Mouse (Mus musculus) midbrain, embryonic 14.5 days (tissue): ENCODE results near the gene Angptl2. TPM values are rescaled to one million over a fixed set of nuclear protein-coding genes. Genes with fewer than 3 reads are reported as not detected.

ENCODE experiments used
- ATAC-seq: fragments of 200-750 bp; cut with Nextera tagmentation; 2 replicates; pipeline ENCODE4 v1.8.0; 2017; ENCODE audit warnings: moderate number of reproducible peaks, moderate library complexity; ENCODE audit not compliant: low FRiP score, low TSS enrichment
- DNase-seq: peaks from one replicate; pipeline ENCODE4 v3.0.0-alpha.2; 2015
- H3K27ac ChIP-seq: fragments of 300-500 bp; sonication (generic); replicated peaks from 2 replicates; pipeline ENCODE4 v1.5.1; 2014; ENCODE audit warnings: mild to moderate bottlenecking, low read depth, low read length, moderate library complexity
- H3K27me3 ChIP-seq: fragments of 300-500 bp; sonication (generic); 2 replicates; pipeline ENCODE4 v1.6.1; 2014; ENCODE audit warnings: low read length, control low read depth, mixed read lengths; ENCODE audit not compliant: control insufficient read depth, insufficient read depth
- H3K36me3 ChIP-seq: fragments of 300-500 bp; sonication (generic); 2 replicates; pipeline ENCODE4 v1.6.1; 2014; ENCODE audit warnings: low read length, control low read depth; ENCODE audit not compliant: control insufficient read depth, insufficient read depth
- H3K4me1 ChIP-seq: fragments of 300-500 bp; sonication (generic); 2 replicates; pipeline ENCODE4 v1.6.1; 2014; ENCODE audit warnings: mild to moderate bottlenecking, antibody characterized with exemption, low read length, control low read depth; ENCODE audit not compliant: control insufficient read depth, insufficient read depth
- H3K4me2 ChIP-seq: fragments of 300-500 bp; sonication (generic); 2 replicates; pipeline ENCODE4 v1.6.1; 2014; ENCODE audit warnings: mild to moderate bottlenecking, low read length, moderate library complexity
- H3K4me3 ChIP-seq: fragments of 300-500 bp; sonication (generic); replicated peaks from 2 replicates; pipeline ENCODE4 v1.5.1; 2014; ENCODE audit warnings: low read depth, low read length
- H3K9ac ChIP-seq: fragments of 300-500 bp; sonication (generic); replicated peaks from 2 replicates; pipeline ENCODE4 v1.6.1; 2014; ENCODE audit warnings: mild to moderate bottlenecking, low read length, moderate library complexity
- H3K9me3 ChIP-seq: fragments of 300-500 bp; sonication (generic); 2 replicates; pipeline ENCODE4 v1.6.1; 2016; ENCODE audit warnings: low read length, control low read depth, mixed read lengths; ENCODE audit not compliant: control insufficient read depth
- WGBS: fragments of 180-500 bp; shearing (Covaris S2); extraction: QIAGEN DNeasy Blood & Tissue Kit; methylation state at CpG from one replicate; pipeline ENCODE4 v1.1.7; 2014; 5-methylcytosine and 5-hydroxymethylcytosine counted together
- polyA plus RNA-seq: library from polyadenylated mRNA; unstranded; fragments of >200 nt; fragmentation: Nextera tagmentation; extraction: Ambion mirVana; gene quantifications from 2 replicates; pipeline ENCODE4 v1.2.1, GENCODE M21; 2014

Gene Angptl2
- 2.1 and 10.1 TPM in 2 replicates for polyA plus RNA-seq

DNA sequence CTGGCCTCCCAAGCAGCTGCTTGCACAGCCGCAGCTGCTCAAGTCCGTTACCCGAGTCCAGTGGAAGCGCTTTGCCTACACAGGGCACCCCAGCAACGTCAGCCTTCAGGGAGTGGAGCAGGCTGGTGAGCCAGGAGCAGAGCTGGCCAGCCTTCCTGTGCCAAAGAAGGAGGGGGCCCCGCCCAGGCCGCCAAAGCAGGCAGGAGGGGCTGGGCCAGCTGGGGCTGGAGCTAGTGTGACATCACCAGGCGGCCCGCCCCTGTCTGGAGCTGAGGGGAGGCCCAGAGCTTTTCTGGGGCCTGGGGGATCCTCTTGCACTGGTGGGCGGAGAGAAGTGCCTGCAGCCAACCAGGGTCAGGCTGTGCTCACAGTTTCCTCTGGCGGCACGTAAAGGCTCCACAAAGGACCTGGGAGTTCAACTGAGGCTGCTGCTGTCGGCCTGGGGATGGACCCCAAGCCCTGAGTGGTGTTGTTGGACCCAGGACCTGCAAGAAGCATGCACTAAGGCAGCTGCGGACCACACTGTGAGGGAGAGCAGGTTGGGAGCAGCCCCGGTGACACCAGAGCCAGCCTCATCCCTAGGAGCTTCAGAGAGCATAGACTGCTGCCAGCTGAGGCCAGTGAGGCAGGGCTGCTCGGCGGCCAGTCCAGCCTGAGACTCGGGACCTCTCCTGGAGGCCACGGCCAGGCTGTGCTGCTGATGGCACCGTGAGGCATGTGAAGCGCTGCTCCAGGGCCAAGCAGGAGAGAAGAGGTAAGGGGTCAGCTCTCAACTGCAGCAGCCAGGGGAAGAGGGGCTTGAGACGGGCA, at the start of gene Angptl2:
Gene Angptl2, plus strand, starts transcription at position 370 of the 810 bp plus-strand sequence.
- Histone ChIP-seq H3K9ac (peak within 1 kb of the TSS; percentile 51), H3K4me1 (peaks cover 25% of the 10 kb centered on the region), H3K4me2 (peak within 1 kb of the TSS; percentile 62), H3K9me3 (no peaks in the 10 kb centered on the region), H3K27me3 (no peaks in the 10 kb centered on the region), H3K27ac (peak within 1 kb of the TSS; percentile 84), H3K36me3 (no peaks in the 10 kb centered on the region), H3K4me3 (peak within 1 kb of the TSS; percentile 35)
- peak; percentile 91 for ATAC-seq
- WGBS: under 1% methylated on average over 22 of the region's 22 CpGs
- peak; percentile 88 for DNase-seq

DNA sequence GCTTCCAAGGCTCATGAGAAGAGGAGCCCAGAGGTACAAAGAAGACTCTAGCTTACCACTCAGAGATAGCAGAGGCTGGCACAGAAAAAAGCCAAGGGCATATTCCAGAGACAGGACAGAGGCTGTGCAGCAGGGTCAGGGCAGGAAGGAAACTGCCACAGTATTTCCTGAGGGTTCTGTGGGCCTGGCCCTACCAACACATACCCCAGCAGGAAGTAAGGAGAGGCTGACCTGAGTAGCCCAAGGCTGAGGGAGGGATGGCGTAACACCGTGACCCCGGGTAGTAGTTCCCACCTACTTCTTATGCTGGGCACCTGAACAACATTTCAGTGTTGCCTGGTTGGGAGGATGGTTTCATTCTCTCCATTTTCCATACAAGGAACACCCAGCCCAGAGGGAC, 48.8 kb upstream of the Angptl2 start:
- no peaks in the 10 kb centered on the region for H3K27me3 ChIP-seq
- 97% methylated on average over 3 of the region's 3 CpGs for WGBS
- no peak overlapping the region for H3K4me3 ChIP-seq
- H3K9ac ChIP-seq: no peak overlapping the region
- H3K4me2 ChIP-seq: no peak overlapping the region
- DNase-seq (no peak), ATAC-seq (no peak)
- H3K27ac ChIP-seq: no peak overlapping the region
- peaks cover 40% of the 10 kb centered on the region for H3K36me3 ChIP-seq
- no peaks in the 10 kb centered on the region for H3K9me3 ChIP-seq
- no peaks in the 10 kb centered on the region for H3K4me1 ChIP-seq

DNA sequence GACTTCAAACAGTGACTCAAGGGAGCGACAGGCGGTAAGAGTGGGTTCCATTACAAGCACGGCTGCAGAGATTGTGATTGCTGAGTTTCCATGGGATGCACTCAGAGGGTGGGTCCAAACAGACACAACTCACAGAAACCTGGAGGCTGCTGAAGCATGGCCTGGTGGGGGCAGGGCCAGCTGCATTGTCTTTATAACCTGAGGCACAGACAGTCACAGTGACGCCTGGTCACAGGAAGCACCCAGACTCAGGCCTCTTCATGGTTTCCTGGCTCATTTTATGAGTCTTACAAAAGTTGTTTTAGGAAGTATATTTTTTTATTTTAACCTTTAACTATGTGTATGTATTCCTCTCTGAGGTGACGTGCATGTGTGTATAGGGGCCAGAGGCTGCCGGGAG, 46.4 kb upstream of the Angptl2 start:
- no peak for ATAC-seq
- H3K4me1 ChIP-seq: no peaks in the 10 kb centered on the region
- no peak overlapping the region for H3K9ac ChIP-seq
- no peak overlapping the region for H3K27ac ChIP-seq
- DNase-seq: no peak
- H3K4me2 ChIP-seq: no peak overlapping the region
- no peak overlapping the region for H3K4me3 ChIP-seq
- peaks cover 54% of the 10 kb centered on the region for H3K36me3 ChIP-seq
- H3K9me3 ChIP-seq: no peaks in the 10 kb centered on the region
- 77% methylated on average over 6 of the region's 6 CpGs for WGBS
- H3K27me3 ChIP-seq: no peaks in the 10 kb centered on the region

DNA sequence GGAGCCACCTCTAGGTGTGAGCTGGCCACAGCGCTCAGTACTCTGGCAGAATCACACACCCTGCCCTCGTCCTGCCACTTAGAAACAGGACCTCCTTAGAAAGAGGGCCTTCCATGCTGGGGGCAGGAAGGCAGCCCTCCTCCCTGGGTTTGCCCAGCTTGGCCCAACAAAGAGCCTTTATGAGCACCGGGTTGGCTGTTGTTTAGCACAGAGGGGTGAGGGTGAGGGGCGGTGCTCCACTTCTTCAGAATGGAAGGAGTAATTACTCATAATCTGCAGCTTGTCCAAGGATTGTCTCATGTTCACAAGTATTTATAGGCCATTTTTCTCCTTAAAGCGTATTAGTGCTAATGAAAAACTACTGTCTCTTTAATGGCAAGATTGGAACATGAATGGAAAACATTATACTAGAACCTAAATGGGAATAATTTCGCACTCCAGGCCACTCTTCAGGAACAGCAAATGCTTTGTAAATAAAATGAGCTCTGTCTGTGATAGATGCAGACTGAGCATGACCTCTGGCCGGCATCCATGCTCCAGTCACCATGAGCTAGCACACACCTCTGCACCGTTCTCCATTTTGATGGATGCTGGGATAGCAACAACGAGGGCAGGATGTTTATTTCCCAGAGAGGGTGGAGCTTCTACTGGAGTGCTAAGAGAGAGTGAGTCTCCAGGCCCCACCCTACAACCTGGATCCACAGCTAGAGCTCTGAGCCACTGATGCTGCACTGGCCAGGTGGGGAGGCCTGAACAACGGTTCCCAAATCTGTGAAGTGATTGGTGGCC, 44.9 kb upstream of the Angptl2 start:
- no peaks in the 10 kb centered on the region for H3K4me1 ChIP-seq
- ATAC-seq: no peak
- peaks cover 49% of the 10 kb centered on the region for H3K36me3 ChIP-seq
- H3K9ac ChIP-seq: no peak overlapping the region
- no peaks in the 10 kb centered on the region for H3K9me3 ChIP-seq
- no peak overlapping the region for H3K4me3 ChIP-seq
- H3K4me2 ChIP-seq: no peak overlapping the region
- WGBS: 74% methylated on average over 10 of the region's 10 CpGs
- H3K27me3 ChIP-seq: no peaks in the 10 kb centered on the region
- H3K27ac ChIP-seq: no peak overlapping the region
- DNase-seq: no peak

DNA sequence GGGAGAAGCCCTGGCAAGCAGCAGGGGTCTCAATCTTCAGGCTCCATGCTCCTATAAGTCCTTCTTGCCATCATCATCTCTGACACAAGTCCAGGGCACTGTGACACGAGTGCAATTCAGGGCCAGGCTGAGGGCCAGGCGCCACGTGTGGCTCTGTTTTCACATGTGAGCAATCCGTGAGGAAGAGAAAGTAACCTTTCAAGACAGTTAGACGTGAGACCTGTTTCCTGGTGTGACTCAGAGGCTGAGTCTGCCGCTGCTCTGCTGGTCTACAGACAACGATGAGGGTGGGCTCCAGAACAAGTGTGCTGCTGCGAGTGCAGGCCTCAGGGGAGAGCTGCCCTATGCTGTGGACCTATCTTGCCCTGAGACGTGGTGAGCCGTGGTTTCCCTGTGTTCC, 42.7 kb upstream of the Angptl2 start:
- H3K4me3 ChIP-seq: no peak overlapping the region
- DNase-seq (no peak), ATAC-seq (no peak)
- H3K9ac ChIP-seq: no peak overlapping the region
- H3K4me1 ChIP-seq: peaks cover 12% of the 10 kb centered on the region
- no peak overlapping the region for H3K4me2 ChIP-seq
- 85% methylated on average over 10 of the region's 10 CpGs for WGBS
- H3K27ac ChIP-seq: no peak overlapping the region
- no peaks in the 10 kb centered on the region for H3K27me3 ChIP-seq
- H3K36me3 ChIP-seq: peaks cover 36% of the 10 kb centered on the region
- no peaks in the 10 kb centered on the region for H3K9me3 ChIP-seq

DNA sequence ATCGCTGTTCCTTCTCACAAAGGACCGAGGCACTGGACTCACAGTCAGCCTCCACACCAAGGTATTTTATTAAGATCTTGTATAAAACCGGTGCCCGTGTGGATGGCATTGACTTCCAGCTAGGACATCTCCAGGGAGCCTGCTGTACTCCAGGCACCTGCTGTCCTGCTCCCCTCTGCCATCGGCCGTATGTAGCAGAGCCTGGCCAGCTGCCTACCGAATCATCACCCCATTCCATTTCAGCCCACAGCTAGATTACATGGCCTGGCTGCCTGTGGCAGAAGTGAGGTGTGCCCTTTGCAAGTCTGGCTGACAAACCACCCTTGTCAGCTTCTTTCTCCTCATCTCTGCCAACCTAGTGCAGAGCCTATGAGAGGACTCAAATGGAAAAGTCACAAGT, 42.2 kb upstream of the Angptl2 start:
- DNase-seq: no peak
- H3K36me3 ChIP-seq: peaks cover 36% of the 10 kb centered on the region
- no peak overlapping the region for H3K4me2 ChIP-seq
- 80% methylated on average over 7 of the region's 7 CpGs for WGBS
- no peaks in the 10 kb centered on the region for H3K27me3 ChIP-seq
- no peak for ATAC-seq
- peaks cover 17% of the 10 kb centered on the region for H3K4me1 ChIP-seq
- no peak overlapping the region for H3K9ac ChIP-seq
- H3K9me3 ChIP-seq: no peaks in the 10 kb centered on the region
- H3K4me3 ChIP-seq: no peak overlapping the region
- H3K27ac ChIP-seq: no peak overlapping the region

DNA sequence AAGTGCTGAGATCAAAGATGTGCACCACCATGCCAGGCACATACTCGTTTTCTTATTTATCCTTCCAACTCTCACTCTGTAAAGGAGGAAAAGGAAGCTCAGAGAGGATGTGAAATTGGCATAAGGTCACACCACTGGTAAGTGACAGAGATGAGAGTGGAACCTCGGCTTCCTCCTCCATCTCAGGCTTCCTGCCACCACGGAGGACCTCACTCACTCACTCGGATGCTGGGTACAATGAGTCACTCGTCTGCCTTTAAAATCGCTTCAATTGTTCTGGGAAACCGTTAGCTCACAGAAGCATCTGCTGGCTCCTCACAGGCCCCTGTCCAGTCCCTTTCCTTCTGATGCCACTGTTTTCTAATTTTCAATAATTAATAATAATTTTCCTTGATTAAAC, 39.4 kb upstream of the Angptl2 start:
- WGBS: 50% methylated on average over 7 of the region's 7 CpGs
- H3K4me3 ChIP-seq: no peak overlapping the region
- DNase-seq: no peak
- no peaks in the 10 kb centered on the region for H3K9me3 ChIP-seq
- peaks cover 25% of the 10 kb centered on the region for H3K36me3 ChIP-seq
- no peak overlapping the region for H3K4me2 ChIP-seq
- peaks cover 32% of the 10 kb centered on the region for H3K4me1 ChIP-seq
- H3K9ac ChIP-seq: no peak overlapping the region
- H3K27ac ChIP-seq: no peak overlapping the region
- no peak for ATAC-seq
- no peaks in the 10 kb centered on the region for H3K27me3 ChIP-seq

DNA sequence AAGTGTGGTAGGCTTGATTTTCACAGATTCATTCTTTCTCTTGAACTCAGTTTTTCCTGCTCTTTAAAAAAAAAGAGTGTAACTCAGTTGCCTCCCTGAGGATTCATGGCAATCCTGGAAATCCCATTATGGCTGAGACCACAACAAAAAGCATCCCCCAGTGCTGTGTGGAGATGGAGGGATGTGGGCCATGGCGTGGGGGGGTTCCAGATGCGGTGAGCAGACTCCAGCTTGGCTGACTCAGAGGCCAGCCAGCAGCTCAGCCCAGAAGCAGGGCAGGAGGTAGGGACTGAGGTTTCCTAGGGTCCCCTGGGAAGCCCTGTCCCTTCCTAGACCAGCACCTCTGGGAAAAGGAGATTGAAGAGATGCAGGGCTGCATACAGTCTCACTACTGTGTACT, 38.9 kb upstream of the Angptl2 start:
- Histone ChIP-seq H3K4me3 (no peak overlapping the region), H3K4me2 (no peak overlapping the region), H3K9ac (no peak overlapping the region), H3K9me3 (no peaks in the 10 kb centered on the region), H3K27me3 (no peaks in the 10 kb centered on the region), H3K27ac (peak overlapping the region; percentile 21; the same call in 1 of the 2 replicates), H3K4me1 (peaks cover 32% of the 10 kb centered on the region), H3K36me3 (peaks cover 21% of the 10 kb centered on the region)
- ATAC-seq (no peak), DNase-seq (peak; percentile 25)
- 36% methylated on average over 2 of the region's 2 CpGs for WGBS
